Mouse (Mus musculus): ENCODE measurements around the gene Ovol1. TPM values are rescaled to one million over a fixed set of nuclear protein-coding genes. Genes with fewer than 3 reads are reported as not detected.
A peak's percentile ranks its signal among the peaks of the same experiment; 100 is the strongest.

Ovol1 gene
- total and polyA plus RNA-seq, 2 experiments = 0.12 TPM; not detected in 1

DNA sequence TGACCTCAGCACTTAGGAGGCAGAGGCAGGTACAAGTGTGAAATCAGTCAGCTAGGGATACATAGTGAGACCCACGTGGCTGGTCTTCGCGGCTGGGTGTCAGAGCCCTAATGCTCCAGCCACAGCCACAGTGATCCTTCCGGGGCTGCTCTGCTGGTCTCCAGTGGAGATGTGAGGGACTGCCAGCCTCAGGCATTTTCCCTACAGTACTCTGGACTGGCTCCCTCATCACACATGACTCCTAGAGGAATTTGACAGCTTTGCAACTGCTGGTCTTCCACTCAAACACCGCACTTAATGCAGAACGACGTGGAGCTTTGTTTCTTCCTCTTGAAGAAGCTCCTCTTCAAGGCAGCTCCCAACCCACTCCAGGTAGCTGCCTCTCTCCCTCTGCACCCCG lies 45.8 kb upstream of the Ovol1 start:
- H3K36me3 ChIP-seq (ENCODE audit: control insufficient read depth, insufficient read depth, low read length) = peaks cover 4% of the 10 kb centered on the region; the same call in 1 of the 2 replicates
- peaks cover 13% of the 10 kb centered on the region for H3K4me1 ChIP-seq (ENCODE audit: control insufficient read depth, insufficient read depth, low read length)
- DNase-seq (ENCODE audit: extremely low read depth, low read depth, low spot score) = no peak
- H3K4me3 ChIP-seq (ENCODE audit: insufficient read depth, low read depth, low read length) = no peak overlapping the region
- no peaks in the 10 kb centered on the region for H3K27me3 ChIP-seq (ENCODE audit: control insufficient read depth, insufficient read depth, low read length)
- 89% methylated on average over 8 of the region's 8 CpGs for WGBS
- no peak overlapping the region for H3K27ac ChIP-seq (replicated peaks; ENCODE audit: insufficient read depth, low read depth, low read length)
- H3K9ac ChIP-seq (ENCODE audit: low read depth, low read length) = no peak overlapping the region
- TF ChIP-seq CTCF (IDR thresholded peaks at IDR 0.05; ENCODE audit: low read depth, low read length) (no peak), POLR2A (IDR thresholded peaks at IDR 0.05; ENCODE audit: extremely low read depth, insufficient read depth, low read length) (no peak)
- no peaks in the 10 kb centered on the region for H3K79me2 ChIP-seq (ENCODE audit: control insufficient read depth, insufficient read depth, low read length)

DNA sequence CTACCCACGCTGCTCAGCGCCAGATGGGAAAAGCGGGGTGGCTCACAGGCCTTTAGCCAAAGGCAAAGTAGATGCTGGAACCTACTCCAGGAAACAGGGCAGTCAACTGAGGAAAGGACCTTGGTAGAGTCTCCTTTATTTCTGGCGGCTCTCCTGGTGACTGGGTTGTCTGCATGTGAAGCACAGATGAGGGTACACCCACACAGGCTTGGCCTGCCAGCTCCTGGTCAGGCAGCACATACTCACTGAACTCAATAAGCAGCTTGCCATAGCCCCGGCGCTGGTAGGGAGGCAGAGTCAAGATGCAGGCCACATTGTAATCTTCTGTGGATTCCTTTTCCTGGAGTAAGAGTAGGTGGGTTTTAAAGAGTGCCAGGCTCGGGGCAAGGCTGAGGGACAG lies 44.7 kb upstream of the Ovol1 start:
- H3K4me1 ChIP-seq (ENCODE audit: control insufficient read depth, insufficient read depth, low read length) = peaks cover 11% of the 10 kb centered on the region
- H3K36me3 ChIP-seq (ENCODE audit: control insufficient read depth, insufficient read depth, low read length) = peaks cover 4% of the 10 kb centered on the region; the same call in 1 of the 2 replicates
- no peak overlapping the region for H3K4me3 ChIP-seq (ENCODE audit: insufficient read depth, low read depth, low read length)
- no peak for DNase-seq (ENCODE audit: extremely low read depth, low read depth, low spot score)
- no peak overlapping the region for H3K9ac ChIP-seq (ENCODE audit: low read depth, low read length)
- H3K79me2 ChIP-seq (ENCODE audit: control insufficient read depth, insufficient read depth, low read length) = no peaks in the 10 kb centered on the region
- WGBS = 94% methylated on average over 7 of the region's 7 CpGs
- H3K27ac ChIP-seq (replicated peaks; ENCODE audit: insufficient read depth, low read depth, low read length) = no peak overlapping the region
- TF ChIP-seq CTCF (IDR thresholded peaks at IDR 0.05; ENCODE audit: low read depth, low read length) (no peak), POLR2A (IDR thresholded peaks at IDR 0.05; ENCODE audit: extremely low read depth, insufficient read depth, low read length) (no peak)
- no peaks in the 10 kb centered on the region for H3K27me3 ChIP-seq (ENCODE audit: control insufficient read depth, insufficient read depth, low read length)

DNA sequence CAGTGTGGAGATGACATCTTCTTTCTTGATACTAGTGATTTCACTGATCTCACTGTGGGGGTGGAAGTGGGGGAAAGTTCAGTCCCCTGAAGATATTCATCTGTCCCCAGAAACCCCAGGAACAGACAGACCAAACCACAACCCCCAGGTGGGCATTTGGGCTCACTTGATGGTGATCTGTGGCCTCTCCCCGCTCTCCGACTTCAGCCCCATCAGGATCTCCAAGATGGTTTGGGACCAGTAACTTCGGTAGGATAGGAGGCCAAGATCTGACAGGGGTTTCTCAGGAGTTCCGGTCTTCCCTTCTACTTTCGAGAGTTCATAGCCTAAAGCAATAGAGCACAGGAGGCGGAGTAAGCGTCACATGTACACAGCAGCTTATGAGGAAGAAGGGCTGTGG lies 43.2 kb upstream of the Ovol1 start:
- Histone ChIP-seq H3K9ac (ENCODE audit: low read depth, low read length) (no peak overlapping the region), H3K27me3 (ENCODE audit: control insufficient read depth, insufficient read depth, low read length) (no peaks in the 10 kb centered on the region), H3K4me3 (ENCODE audit: insufficient read depth, low read depth, low read length) (no peak overlapping the region), H3K27ac (replicated peaks; ENCODE audit: insufficient read depth, low read depth, low read length) (no peak overlapping the region), H3K36me3 (ENCODE audit: control insufficient read depth, insufficient read depth, low read length) (peaks cover 4% of the 10 kb centered on the region; the same call in 1 of the 2 replicates), H3K4me1 (ENCODE audit: control insufficient read depth, insufficient read depth, low read length) (peaks cover 11% of the 10 kb centered on the region), H3K79me2 (ENCODE audit: control insufficient read depth, insufficient read depth, low read length) (no peaks in the 10 kb centered on the region)
- WGBS = 93% methylated on average over 7 of the region's 7 CpGs
- DNase-seq (ENCODE audit: extremely low read depth, low read depth, low spot score) = peak; percentile 17
- no peak for TF ChIP-seq POLR2A (IDR thresholded peaks at IDR 0.05; ENCODE audit: extremely low read depth, insufficient read depth, low read length)
- no peak for TF ChIP-seq CTCF (IDR thresholded peaks at IDR 0.05; ENCODE audit: low read depth, low read length)

DNA sequence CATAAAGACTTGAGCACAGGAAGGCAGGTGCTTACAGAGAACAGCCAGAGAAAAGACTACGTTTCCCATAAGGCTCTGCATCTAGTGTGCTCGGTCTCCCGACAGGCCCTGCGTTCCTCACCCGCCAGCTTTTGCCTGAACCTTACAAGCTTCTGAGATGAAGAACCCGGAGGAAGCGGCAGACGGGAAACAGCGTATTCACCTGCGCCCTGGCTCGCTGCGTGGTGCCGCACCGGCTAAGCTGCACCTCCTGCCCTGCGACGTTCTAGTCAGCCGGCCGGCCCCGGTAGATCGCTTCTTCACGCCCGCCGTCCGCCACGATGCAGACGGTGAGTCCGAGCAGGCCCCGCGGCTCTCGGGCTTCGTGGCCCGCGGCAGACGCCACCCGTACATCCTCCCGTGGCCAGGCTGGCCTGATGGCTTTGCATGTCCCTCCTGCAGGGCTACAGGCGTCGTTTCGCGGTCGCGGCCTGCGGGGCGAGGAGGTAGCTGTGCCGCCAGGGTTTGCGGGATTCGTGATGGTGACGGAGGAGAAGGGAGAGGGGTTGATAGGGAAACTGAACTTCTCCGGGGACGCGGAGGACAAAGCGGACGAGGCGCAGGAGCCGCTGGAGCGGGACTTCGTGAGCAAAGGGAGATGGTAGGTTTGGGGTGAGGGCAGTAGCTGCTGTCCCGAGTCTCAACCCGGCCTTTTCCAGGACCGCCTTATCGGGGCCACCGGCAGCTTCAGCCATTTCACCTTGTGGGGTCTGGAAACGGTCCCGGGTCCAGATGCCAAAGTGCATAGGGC lies 41.5 kb upstream of the Ovol1 start, which contains the start of gene Rnaseh2c:
Gene Rnaseh2c (plus strand): TSS at position 122 of the 790 bp plus-strand sequence.
- DNase-seq (ENCODE audit: extremely low read depth, low read depth, low spot score) = peak; percentile 89
- Histone ChIP-seq H3K4me1 (ENCODE audit: control insufficient read depth, insufficient read depth, low read length) (peaks cover 11% of the 10 kb centered on the region), H3K79me2 (ENCODE audit: control insufficient read depth, insufficient read depth, low read length) (no peaks in the 10 kb centered on the region), H3K27ac (replicated peaks; ENCODE audit: insufficient read depth, low read depth, low read length) (peak within 1 kb of the TSS; percentile 27), H3K4me3 (ENCODE audit: insufficient read depth, low read depth, low read length) (peak within 1 kb of the TSS; percentile 78), H3K9ac (ENCODE audit: low read depth, low read length) (peak within 1 kb of the TSS; percentile 87), H3K36me3 (ENCODE audit: control insufficient read depth, insufficient read depth, low read length) (peaks cover 3% of the 10 kb centered on the region; the same call in 1 of the 2 replicates), H3K27me3 (ENCODE audit: control insufficient read depth, insufficient read depth, low read length) (no peaks in the 10 kb centered on the region)
- WGBS = under 1% methylated on average over 64 of the region's 64 CpGs
- TF ChIP-seq CTCF (IDR thresholded peaks at IDR 0.05; ENCODE audit: low read depth, low read length) (no peak), POLR2A (IDR thresholded peaks at IDR 0.05; ENCODE audit: extremely low read depth, insufficient read depth, low read length) (0 out of 2 replicates have a peak, but pooled peaks have one; percentile 38)

DNA sequence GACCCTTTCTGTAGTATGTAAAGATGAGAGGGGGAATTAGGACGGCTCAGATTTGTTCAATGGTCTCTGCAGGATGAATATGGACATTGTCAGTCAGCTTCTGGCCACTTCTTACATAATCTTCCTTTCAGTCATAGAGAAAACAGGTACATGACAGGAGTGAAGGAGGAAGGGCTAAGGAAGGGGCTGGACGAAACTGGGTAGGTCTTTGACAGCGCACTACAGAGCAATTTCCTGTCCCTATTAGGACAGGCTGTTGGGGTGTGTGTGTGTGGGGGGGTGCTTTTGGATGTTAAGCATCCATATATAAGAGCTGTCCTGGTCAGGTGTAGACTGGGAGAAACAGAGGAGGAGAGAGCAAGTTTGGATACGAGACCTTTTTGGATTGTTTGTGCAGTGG lies 38.8 kb upstream of the Ovol1 start:
- H3K4me3 ChIP-seq (ENCODE audit: insufficient read depth, low read depth, low read length) = no peak overlapping the region
- WGBS = 92% methylated on average over 4 of the region's 4 CpGs

DNA sequence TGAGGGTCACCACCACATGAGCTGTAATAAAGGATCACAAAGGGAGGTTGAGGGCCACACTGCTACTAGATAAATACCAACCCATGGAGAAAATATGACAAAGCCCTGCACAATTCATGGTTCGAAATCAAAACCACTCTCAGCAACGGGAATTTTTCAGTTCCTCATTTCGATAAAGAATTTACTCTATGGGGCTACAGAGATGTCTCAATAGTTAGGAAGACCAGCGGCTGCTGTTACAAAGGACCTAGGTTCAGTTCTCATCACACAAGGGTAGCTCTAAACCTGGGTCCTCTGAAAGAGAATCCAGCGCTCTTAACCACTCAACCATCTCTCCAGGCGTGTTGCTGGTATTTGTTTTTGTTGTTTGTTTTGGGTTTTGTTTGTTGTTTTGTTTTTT lies 31.4 kb upstream of the Ovol1 start:
- no peaks in the 10 kb centered on the region for H3K79me2 ChIP-seq (ENCODE audit: control insufficient read depth, insufficient read depth, low read length)
- no peak for TF ChIP-seq POLR2A (IDR thresholded peaks at IDR 0.05; ENCODE audit: extremely low read depth, insufficient read depth, low read length)
- TF ChIP-seq CTCF (IDR thresholded peaks at IDR 0.05; ENCODE audit: low read depth, low read length) = no peak
- H3K9ac ChIP-seq (ENCODE audit: low read depth, low read length) = no peak overlapping the region
- 88% methylated on average over 6 of the region's 6 CpGs for WGBS
- DNase-seq (ENCODE audit: extremely low read depth, low read depth, low spot score) = no peak
- no peaks in the 10 kb centered on the region for H3K27me3 ChIP-seq (ENCODE audit: control insufficient read depth, insufficient read depth, low read length)
- no peaks in the 10 kb centered on the region for H3K36me3 ChIP-seq (ENCODE audit: control insufficient read depth, insufficient read depth, low read length)
- no peak overlapping the region for H3K27ac ChIP-seq (replicated peaks; ENCODE audit: insufficient read depth, low read depth, low read length)
- H3K4me3 ChIP-seq (ENCODE audit: insufficient read depth, low read depth, low read length) = no peak overlapping the region
- H3K4me1 ChIP-seq (ENCODE audit: control insufficient read depth, insufficient read depth, low read length) = no peaks in the 10 kb centered on the region

More for the DNA sequence above, 38.8 kb upstream of the Ovol1 start:
- DNase-seq (ENCODE audit: extremely low read depth, low read depth, low spot score) = no peak
- no peak for TF ChIP-seq CTCF (IDR thresholded peaks at IDR 0.05; ENCODE audit: low read depth, low read length)
- TF ChIP-seq POLR2A (IDR thresholded peaks at IDR 0.05; ENCODE audit: extremely low read depth, insufficient read depth, low read length) = no peak
- Histone ChIP-seq H3K9ac (ENCODE audit: low read depth, low read length) (no peak overlapping the region), H3K36me3 (ENCODE audit: control insufficient read depth, insufficient read depth, low read length) (peaks cover 3% of the 10 kb centered on the region; the same call in 1 of the 2 replicates), H3K27ac (replicated peaks; ENCODE audit: insufficient read depth, low read depth, low read length) (no peak overlapping the region), H3K4me1 (ENCODE audit: control insufficient read depth, insufficient read depth, low read length) (peaks cover 11% of the 10 kb centered on the region), H3K27me3 (ENCODE audit: control insufficient read depth, insufficient read depth, low read length) (no peaks in the 10 kb centered on the region), H3K79me2 (ENCODE audit: control insufficient read depth, insufficient read depth, low read length) (no peaks in the 10 kb centered on the region)
